Mouse (Mus musculus) heart, adult 18-20 months (tissue): ENCODE data around the gene Gm9803. TPM values are rescaled to one million over a fixed set of nuclear protein-coding genes. Genes with fewer than 3 reads are reported as not detected.

Experiments
- total RNA-seq, 2 experiments: library from RNA; stranded (reverse); gene quantifications; 2 replicates each; pipeline ENCODE4 v1.2.3; 2021

Gm9803 gene
- total RNA-seq, 2 experiments from 2014 or later = 8.0 to 9.8 TPM

Other genes starting within 250 kb of the Gm9803 start
- 1 to 10 TPM; 4.0 to 4.2 TPM for gene Bend3, start 45.3 kb upstream of the Gm9803 start, total RNA-seq
- gene 1700021F05Rik, start 16.9 kb downstream of the Gm9803 start, total RNA-seq = 100 to 1,000 TPM; 121 to 126 TPM
- 10 to 100 TPM in 1 of 2 experiments, 1 to 10 TPM in 1; 5.1 to 11.5 TPM for gene Cd24a, start 54.2 kb downstream of the Gm9803 start, total RNA-seq